Mouse (Mus musculus) kidney, embryonic 14.5 days (tissue): ENCODE data around the gene Hcn2. TPM values are rescaled to one million over a fixed set of nuclear protein-coding genes. Genes with fewer than 3 reads are reported as not detected.
A peak's percentile ranks its signal among the peaks of the same experiment; 100 is the strongest.
"Not testable (repeated sequence)": the region's sequence is repeated elsewhere in the genome, so short reads cannot be mapped to it uniquely, and the experiment has no call there.

Experiments used
- ATAC-seq: fragments of 200-750 bp; cut with Nextera tagmentation; 2 replicates; pipeline ENCODE4 v1.8.0; 2017; ENCODE audit warnings: moderate number of reproducible peaks, mild to moderate bottlenecking, moderate TSS enrichment, moderate library complexity; ENCODE audit not compliant: low FRiP score, low TSS enrichment
- H3K27ac ChIP-seq: fragments of 300-500 bp; sonication (generic); 2 replicates; pipeline ENCODE4 v1.5.1; 2014; ENCODE audit warnings: low read depth, mild to moderate bottlenecking, low read length, moderate library complexity, mixed read lengths
- H3K27me3 ChIP-seq: fragments of 300-500 bp; sonication (generic); 2 replicates; pipeline ENCODE4 v1.6.1; 2014; ENCODE audit warnings: mild to moderate bottlenecking, low read length; ENCODE audit not compliant: control insufficient read depth, insufficient read depth
- H3K36me3 ChIP-seq: fragments of 300-500 bp; sonication (generic); 2 replicates; pipeline ENCODE4 v1.6.1; 2014; ENCODE audit warnings: low read length, mixed read lengths; ENCODE audit not compliant: control insufficient read depth, insufficient read depth
- H3K4me1 ChIP-seq: fragments of 300-500 bp; sonication (generic); 2 replicates; pipeline ENCODE4 v1.6.1; 2014; ENCODE audit warnings: low read length, mixed read lengths; ENCODE audit not compliant: control insufficient read depth, insufficient read depth
- H3K4me2 ChIP-seq: fragments of 300-500 bp; sonication (generic); replicated peaks from 2 replicates; pipeline ENCODE4 v1.6.1; 2014; ENCODE audit warnings: low read depth, mild to moderate bottlenecking, low read length
- H3K4me3 ChIP-seq: fragments of 300-500 bp; sonication (generic); 2 replicates; pipeline ENCODE4 v1.5.1; 2014; ENCODE audit warnings: mild to moderate bottlenecking, low read length
- H3K9ac ChIP-seq: fragments of 300-500 bp; sonication (generic); 2 replicates; pipeline ENCODE4 v1.6.1; 2014; ENCODE audit warnings: low read depth, mild to moderate bottlenecking, low read length, moderate library complexity
- H3K9me3 ChIP-seq: fragments of 300-500 bp; sonication (generic); 2 replicates; pipeline ENCODE4 v1.6.1; 2016; ENCODE audit warnings: low read length; ENCODE audit not compliant: control insufficient read depth
- WGBS: fragments of 180-500 bp; shearing (Covaris S2); extraction: QIAGEN DNeasy Blood & Tissue Kit; methylation state at CpG from one replicate; pipeline ENCODE4 v1.1.7; 2014; 5-methylcytosine and 5-hydroxymethylcytosine counted together
- polyA plus RNA-seq: library from polyadenylated mRNA; unstranded; fragments of >200 nt; fragmentation: Nextera tagmentation; extraction: Ambion mirVana; gene quantifications from 2 replicates; pipeline ENCODE4 v1.2.1, GENCODE M21; 2014

Hcn2 gene
- polyA plus RNA-seq, 1 experiment from 2014 or later: 0.11 TPM

- WGBS: 64% methylated on average over 13 of the region's 13 CpGs
- H3K9me3 ChIP-seq: peaks cover 2% of the 10 kb centered on the region; the same call in 1 of the 2 replicates
- peaks cover 8% of the 10 kb centered on the region for H3K4me1 ChIP-seq
- H3K4me2 ChIP-seq: 0 out of 2 replicates have a peak overlapping the region, but pooled peaks have one; percentile 5
- H3K4me3 ChIP-seq: no peak overlapping the region
- H3K27me3 ChIP-seq: no peaks in the 10 kb centered on the region
- H3K9ac ChIP-seq: 0 out of 2 replicates have a peak overlapping the region, but pooled peaks have one; percentile 28
- peak overlapping the region; percentile 83 for H3K27ac ChIP-seq
- ATAC-seq: peak; percentile 18; the same call in 1 of the 2 replicates
- H3K36me3 ChIP-seq: no peaks in the 10 kb centered on the region
Observed at GRCm38 (mm10) chr10:79695231-79696128, 21.0 kb upstream of the Hcn2 start.

DNA sequence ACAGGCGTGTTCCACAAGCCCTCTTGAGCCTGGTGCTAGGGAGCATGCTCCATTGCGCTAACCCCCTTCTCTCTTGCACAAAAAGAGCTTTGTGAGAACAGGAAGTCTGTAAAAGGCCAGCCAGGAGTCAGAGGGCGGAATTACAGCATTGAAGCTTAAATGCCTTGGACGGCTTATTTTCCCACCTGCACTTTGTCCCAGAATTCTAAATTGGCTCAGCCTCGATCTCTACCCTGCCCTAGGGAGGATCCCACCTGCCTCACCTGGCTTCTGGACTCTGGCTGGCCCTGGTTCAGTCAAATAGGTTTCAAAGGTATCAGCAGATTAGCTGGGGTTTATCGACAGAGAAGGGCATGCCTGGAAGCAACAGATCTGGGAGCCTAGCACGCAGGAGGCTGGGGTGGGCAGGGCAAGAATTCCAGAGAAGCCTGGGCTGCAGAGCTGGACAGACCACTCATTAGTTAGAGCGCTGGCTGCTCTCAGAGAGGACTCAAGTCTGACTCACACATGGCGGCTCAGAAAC is 20.2 kb upstream of the Hcn2 start:
- WGBS: 54% methylated on average over 9 of the region's 9 CpGs
- ATAC-seq: no peak
- Histone ChIP-seq H3K4me1 (peaks cover 14% of the 10 kb centered on the region), H3K27me3 (no peaks in the 10 kb centered on the region), H3K4me3 (no peak overlapping the region), H3K4me2 (0 out of 2 replicates have a peak overlapping the region, but pooled peaks have one; percentile 5), H3K9me3 (peaks cover 2% of the 10 kb centered on the region; the same call in 1 of the 2 replicates), H3K9ac (0 out of 2 replicates have a peak overlapping the region, but pooled peaks have one; percentile 28), H3K36me3 (no peaks in the 10 kb centered on the region), H3K27ac (peak overlapping the region; percentile 83)

DNA sequence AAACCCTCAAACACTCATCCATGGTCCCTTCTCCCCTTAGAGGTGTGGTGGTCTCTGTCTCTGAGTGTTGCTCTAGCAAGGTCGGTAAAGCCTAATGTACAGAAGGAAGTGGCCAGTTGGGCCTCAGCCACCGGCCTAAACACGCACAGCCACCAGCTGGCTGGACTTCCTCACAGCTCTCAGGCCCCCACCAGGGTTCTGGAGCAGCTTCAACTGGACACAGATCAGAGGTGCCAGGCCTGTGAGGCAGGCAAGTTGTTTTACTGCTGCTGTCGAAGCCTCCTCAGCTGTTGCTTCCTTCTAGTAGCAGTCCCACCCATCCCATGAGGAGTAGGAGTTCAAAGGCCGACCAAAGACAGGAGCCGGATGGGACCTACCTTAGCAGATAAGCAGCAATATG is 18.5 kb upstream of the Hcn2 start:
- WGBS: 63% methylated on average over 6 of the region's 6 CpGs
- H3K27me3 ChIP-seq: no peaks in the 10 kb centered on the region
- H3K27ac ChIP-seq: no peak overlapping the region
- ATAC-seq: no peak
- no peaks in the 10 kb centered on the region for H3K36me3 ChIP-seq
- H3K9ac ChIP-seq: no peak overlapping the region
- no peak overlapping the region for H3K4me2 ChIP-seq
- H3K4me3 ChIP-seq: no peak overlapping the region
- H3K9me3 ChIP-seq: no peaks in the 10 kb centered on the region
- peaks cover 20% of the 10 kb centered on the region for H3K4me1 ChIP-seq

DNA sequence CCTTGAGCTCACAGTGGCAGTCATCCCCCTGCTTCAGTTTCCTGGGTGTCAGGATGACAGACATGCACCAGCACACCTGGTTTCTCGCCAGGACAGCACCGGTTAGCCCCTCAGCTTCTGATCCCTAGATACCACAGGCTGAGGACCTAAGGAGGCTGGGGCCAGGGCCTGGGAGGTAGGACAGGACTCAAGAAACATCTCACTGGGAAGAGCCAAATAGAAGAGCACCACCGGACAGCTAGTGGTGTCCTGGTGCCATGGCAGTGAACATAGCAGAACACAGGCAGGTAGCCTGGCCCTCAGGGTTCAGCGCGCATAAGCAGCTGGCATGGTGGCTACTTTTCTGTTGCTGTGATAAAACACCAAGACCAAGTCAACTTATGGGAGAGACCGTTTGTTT is 18.0 kb upstream of the Hcn2 start:
- Histone ChIP-seq H3K36me3 (no peaks in the 10 kb centered on the region), H3K27me3 (no peaks in the 10 kb centered on the region), H3K9ac (no peak overlapping the region), H3K27ac (no peak overlapping the region), H3K4me3 (no peak overlapping the region), H3K4me2 (no peak overlapping the region), H3K4me1 (peaks cover 20% of the 10 kb centered on the region), H3K9me3 (no peaks in the 10 kb centered on the region)
- WGBS: 94% methylated on average over 6 of the region's 6 CpGs
- no peak for ATAC-seq

- Histone ChIP-seq H3K4me3 (no peak overlapping the region), H3K4me2 (0 out of 2 replicates have a peak overlapping the region, but pooled peaks have one; percentile 5), H3K36me3 (no peaks in the 10 kb centered on the region), H3K27ac (no peak overlapping the region), H3K4me1 (peaks cover 25% of the 10 kb centered on the region), H3K9ac (no peak overlapping the region), H3K27me3 (no peaks in the 10 kb centered on the region), H3K9me3 (no peaks in the 10 kb centered on the region)
- WGBS: 45% methylated on average over 7 of the region's 7 CpGs
- no peak for ATAC-seq
Observed at GRCm38 (mm10) chr10:79700676-79701075, 15.8 kb upstream of the Hcn2 start.

DNA sequence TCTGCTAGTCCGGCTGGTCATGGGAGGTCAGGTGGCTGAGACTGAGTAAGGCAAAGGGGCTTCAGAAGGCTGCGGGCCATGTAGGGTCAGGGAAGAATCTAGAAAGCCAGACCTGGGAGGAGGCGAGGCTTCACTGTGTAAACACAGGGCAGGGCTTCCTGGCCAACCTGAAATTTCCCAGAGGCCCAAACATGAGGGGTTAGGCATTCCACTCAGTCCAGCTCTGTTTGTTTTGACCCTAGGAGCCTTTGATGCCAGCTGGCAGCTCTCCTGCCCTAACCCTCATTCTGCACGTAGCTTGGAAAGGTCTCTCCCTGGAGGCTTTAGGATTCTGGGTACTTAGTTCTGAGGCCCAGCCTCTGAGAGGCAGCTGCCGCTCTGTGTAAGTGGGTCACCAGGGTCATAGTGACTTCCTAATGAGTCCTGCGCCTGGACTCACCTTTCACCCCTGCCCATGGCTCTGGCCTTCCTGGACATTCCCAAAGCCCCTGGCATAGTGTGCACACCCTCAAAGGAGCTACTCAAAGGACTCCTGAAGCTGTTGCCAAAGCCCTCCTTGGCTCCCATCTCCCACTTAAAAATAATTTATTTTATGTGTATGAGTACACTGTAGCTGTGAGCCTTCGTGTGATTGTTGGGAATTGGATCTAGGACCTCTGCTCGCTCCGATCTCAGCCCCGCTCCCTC is 14.8 kb upstream of the Hcn2 start:
- no peak overlapping the region for H3K9ac ChIP-seq
- no peak overlapping the region for H3K4me2 ChIP-seq
- peaks cover 4% of the 10 kb centered on the region; the same call in 1 of the 2 replicates for H3K36me3 ChIP-seq
- 43% methylated on average over 10 of the region's 10 CpGs for WGBS
- no peak for ATAC-seq
- no peak overlapping the region; the same call in 1 of the 2 replicates for H3K27ac ChIP-seq
- no peaks in the 10 kb centered on the region for H3K27me3 ChIP-seq
- H3K9me3 ChIP-seq: no peaks in the 10 kb centered on the region
- peaks cover 29% of the 10 kb centered on the region for H3K4me1 ChIP-seq
- H3K4me3 ChIP-seq: no peak overlapping the region

GRCm38 (mm10) chr10:79702970-79703369 is 13.5 kb upstream of the Hcn2 start:
- not testable (repeated sequence) for H3K36me3 ChIP-seq, H3K4me3 ChIP-seq, ATAC-seq, H3K4me2 ChIP-seq, H3K9ac ChIP-seq, H3K9me3 ChIP-seq, H3K27ac ChIP-seq, H3K27me3 ChIP-seq
- WGBS: 84% methylated on average over 2 of the region's 4 CpGs
- H3K4me1 ChIP-seq: peaks cover 42% of the 10 kb centered on the region

- Histone ChIP-seq H3K27me3 (no peaks in the 10 kb centered on the region), H3K36me3 (peaks cover 16% of the 10 kb centered on the region), H3K9ac (0 out of 2 replicates have a peak overlapping the region, but pooled peaks have one; percentile 95), H3K4me3 (peak overlapping the region; percentile 91), H3K4me1 (peaks cover 42% of the 10 kb centered on the region), H3K27ac (no peak overlapping the region), H3K9me3 (no peaks in the 10 kb centered on the region), H3K4me2 (peak overlapping the region; percentile 86; the same call in 1 of the 2 replicates)
- no peak for ATAC-seq
- 81% methylated on average over 10 of the region's 10 CpGs for WGBS
Observed at GRCm38 (mm10) chr10:79703541-79703940, 12.9 kb upstream of the Hcn2 start.
